Mouse (Mus musculus): ENCODE results near the gene Gm47841. TPM values are rescaled to one million over a fixed set of nuclear protein-coding genes. Genes with fewer than 3 reads are reported as not detected.

Gene Gm47841
- polyA plus RNA-seq, 1 experiment from 2014 or later = not detected

- peaks cover 20% of the 10 kb centered on the region for H3K4me1 ChIP-seq (replicated peaks)
- peak overlapping the region; percentile 56 for H3K9ac ChIP-seq (replicated peaks)
- whole genome bisulfite sequencing = 12% methylated on average over 108 of the region's 120 CpGs
- peak overlapping the region; percentile 43 for H3K4me3 ChIP-seq (replicated peaks)
- H3K36me3 ChIP-seq = no peaks in the 10 kb centered on the region
- ATAC-seq = no peak
- H3K27me3 ChIP-seq = peaks cover 95% of the 10 kb centered on the region
- peak overlapping the region; percentile 62 for H3K4me2 ChIP-seq (replicated peaks)
- no peaks in the 10 kb centered on the region for H3K9me3 ChIP-seq
- H3K27ac ChIP-seq = no peak overlapping the region
Measured at GRCm38 (mm10) chr15:101052560-101053501, 5.6 kb upstream of the Gm47841 start.

GRCm38 (mm10) chr15:101051869-101052268, 4.7 kb upstream of the Gm47841 start:
- Histone ChIP-seq H3K27ac (no peak overlapping the region), H3K4me1 (replicated peaks) (peaks cover 26% of the 10 kb centered on the region), H3K27me3 (peaks cover 99% of the 10 kb centered on the region), H3K36me3 (no peaks in the 10 kb centered on the region), H3K4me2 (replicated peaks) (no peak overlapping the region), H3K4me3 (replicated peaks) (no peak overlapping the region), H3K9ac (replicated peaks) (no peak overlapping the region), H3K9me3 (no peaks in the 10 kb centered on the region)
- WGBS = 42% methylated on average over 10 of the region's 10 CpGs
- ATAC-seq = no peak

DNA sequence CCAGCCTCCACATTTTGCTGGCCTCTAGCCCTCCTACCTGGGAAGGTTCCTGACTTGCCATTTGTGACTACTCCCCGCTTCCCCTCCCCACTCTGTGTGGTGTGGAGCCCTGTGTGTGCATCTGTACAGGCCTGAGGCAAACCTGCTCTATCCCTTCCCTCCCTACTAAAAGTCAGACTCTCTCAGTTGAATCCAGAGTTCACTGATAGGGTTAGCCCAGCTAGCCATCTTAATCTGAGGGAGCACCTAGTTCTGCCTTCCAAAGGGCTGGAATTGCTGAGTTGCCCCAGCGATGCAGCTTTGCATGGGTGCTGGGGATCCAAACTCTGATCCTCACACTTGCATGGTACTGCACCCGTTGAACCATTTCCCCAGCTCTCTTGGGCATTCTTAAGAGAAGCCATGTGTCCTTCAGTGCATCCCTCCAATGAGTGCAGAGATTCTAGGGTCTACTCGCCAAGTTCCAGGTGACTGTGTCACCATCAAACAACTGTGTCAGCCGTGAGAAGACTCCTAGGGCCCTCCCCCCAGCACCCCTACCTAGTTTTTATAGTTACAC, 1.2 kb upstream of the Gm47841 start:
- peaks cover 31% of the 10 kb centered on the region for H3K4me1 ChIP-seq (replicated peaks)
- H3K4me2 ChIP-seq (replicated peaks) = no peak overlapping the region
- H3K36me3 ChIP-seq = no peaks in the 10 kb centered on the region
- no peaks in the 10 kb centered on the region for H3K9me3 ChIP-seq
- WGBS = 52% methylated on average over 5 of the region's 5 CpGs
- H3K27me3 ChIP-seq = peaks cover 96% of the 10 kb centered on the region
- no peak overlapping the region for H3K9ac ChIP-seq (replicated peaks)
- H3K4me3 ChIP-seq (replicated peaks) = no peak overlapping the region
- H3K27ac ChIP-seq = no peak overlapping the region
- no peak for ATAC-seq

DNA sequence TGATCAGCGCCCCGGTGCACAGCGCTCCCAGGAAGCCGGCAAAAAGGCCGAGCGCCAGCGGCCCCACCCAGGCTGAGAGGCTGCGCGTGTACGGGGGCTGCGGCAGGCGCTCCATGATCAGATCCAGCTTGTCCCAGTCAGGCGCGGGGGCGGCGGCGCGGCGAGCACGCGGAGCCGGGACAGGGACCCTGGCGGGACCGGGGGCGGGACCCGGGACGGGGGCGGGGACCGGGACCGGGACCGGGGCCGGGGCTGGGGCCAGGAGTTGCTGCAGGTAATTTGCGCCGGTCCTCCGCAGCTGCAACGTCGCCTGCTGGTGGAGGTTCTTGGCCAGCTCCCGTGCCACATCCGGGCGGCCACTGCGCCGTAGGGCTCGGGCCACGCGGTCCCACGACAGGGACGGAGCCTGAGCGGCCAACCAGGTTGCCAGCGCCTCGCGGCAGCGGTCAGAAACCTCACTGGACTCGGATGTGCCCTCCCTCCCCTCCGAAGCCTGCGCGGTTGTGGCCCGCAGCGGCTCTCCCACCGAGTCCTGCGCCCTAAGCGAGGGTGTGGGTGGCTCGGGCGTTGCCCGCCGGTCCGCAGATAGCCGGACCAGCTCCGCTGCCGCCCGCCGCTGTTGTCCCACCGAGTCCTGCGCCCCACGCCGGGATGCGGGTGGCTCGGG, 537 bp downstream of the Gm47841 start:
- Histone ChIP-seq H3K4me2 (replicated peaks) (peak overlapping the region; percentile 95), H3K9me3 (no peaks in the 10 kb centered on the region), H3K4me3 (replicated peaks) (peak overlapping the region; percentile 53), H3K9ac (replicated peaks) (peak overlapping the region; percentile 71), H3K36me3 (peaks cover 5% of the 10 kb centered on the region; the same call in 1 of the 2 replicates), H3K27ac (no peak overlapping the region), H3K4me1 (replicated peaks) (peaks cover 21% of the 10 kb centered on the region), H3K27me3 (peaks cover 92% of the 10 kb centered on the region)
- WGBS = under 1% methylated on average over 76 of the region's 77 CpGs
- peak; percentile 54 for ATAC-seq

DNA sequence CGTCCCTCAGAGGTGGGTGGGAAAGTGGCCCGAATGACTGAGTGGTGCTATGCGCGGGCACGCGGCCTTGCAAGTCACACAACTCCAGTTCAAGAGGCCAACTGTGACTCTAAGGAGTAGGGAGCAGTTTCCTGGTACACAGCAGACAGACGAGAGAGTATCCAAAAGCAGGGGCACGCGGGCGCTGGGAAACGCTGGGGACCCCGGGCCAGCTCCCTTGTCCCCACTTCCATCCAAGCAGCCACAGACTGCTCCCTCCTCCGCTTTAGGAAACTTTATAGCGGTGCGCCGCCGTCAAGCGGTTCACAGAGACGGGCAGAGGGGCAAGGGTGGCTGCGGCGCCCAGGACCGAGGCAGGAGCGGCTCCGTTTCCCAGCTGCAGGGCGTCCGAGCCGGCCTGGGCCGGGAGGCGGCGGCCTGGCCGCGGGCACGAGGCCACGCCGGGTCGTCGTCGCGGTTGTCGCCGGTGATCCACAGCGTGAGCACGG, 1.1 kb downstream of the Gm47841 start:
- H3K4me3 ChIP-seq (replicated peaks) = peak overlapping the region; percentile 53
- H3K9me3 ChIP-seq = no peaks in the 10 kb centered on the region
- peaks cover 8% of the 10 kb centered on the region for H3K36me3 ChIP-seq
- 2% methylated on average over 43 of the region's 43 CpGs for WGBS
- H3K4me1 ChIP-seq (replicated peaks) = peaks cover 21% of the 10 kb centered on the region
- peak overlapping the region; percentile 71 for H3K9ac ChIP-seq (replicated peaks)
- peaks cover 90% of the 10 kb centered on the region for H3K27me3 ChIP-seq
- peak; percentile 34 for ATAC-seq
- H3K4me2 ChIP-seq (replicated peaks) = peak overlapping the region; percentile 95
- H3K27ac ChIP-seq = no peak overlapping the region

GRCm38 (mm10) chr15:101044531-101044930, 2.7 kb downstream of the Gm47841 start:
- H3K9ac ChIP-seq (replicated peaks) = no peak overlapping the region
- no peak overlapping the region for H3K4me2 ChIP-seq (replicated peaks)
- 44% methylated on average over 6 of the region's 6 CpGs for WGBS
- no peak for ATAC-seq
- peaks cover 21% of the 10 kb centered on the region for H3K4me1 ChIP-seq (replicated peaks)
- H3K36me3 ChIP-seq = peaks cover 23% of the 10 kb centered on the region
- H3K27me3 ChIP-seq = peaks cover 91% of the 10 kb centered on the region
- no peaks in the 10 kb centered on the region for H3K9me3 ChIP-seq
- H3K4me3 ChIP-seq (replicated peaks) = no peak overlapping the region
- no peak overlapping the region for H3K27ac ChIP-seq

- Histone ChIP-seq H3K36me3 (peaks cover 28% of the 10 kb centered on the region), H3K9me3 (no peaks in the 10 kb centered on the region), H3K4me2 (replicated peaks) (no peak overlapping the region), H3K27me3 (peaks cover 84% of the 10 kb centered on the region), H3K4me3 (replicated peaks) (no peak overlapping the region), H3K27ac (no peak overlapping the region), H3K4me1 (replicated peaks) (peaks cover 21% of the 10 kb centered on the region), H3K9ac (replicated peaks) (no peak overlapping the region)
- WGBS = 28% methylated on average over 6 of the region's 6 CpGs
- no peak; the same call in 1 of the 2 replicates for ATAC-seq
Measured at GRCm38 (mm10) chr15:101042613-101043012, 4.6 kb downstream of the Gm47841 start.

GRCm38 (mm10) chr15:101041966-101042365, 5.2 kb downstream of the Gm47841 start:
- Histone ChIP-seq H3K9me3 (no peaks in the 10 kb centered on the region), H3K9ac (replicated peaks) (no peak overlapping the region), H3K4me1 (replicated peaks) (peaks cover 15% of the 10 kb centered on the region), H3K27me3 (peaks cover 78% of the 10 kb centered on the region), H3K4me3 (replicated peaks) (no peak overlapping the region), H3K36me3 (peaks cover 33% of the 10 kb centered on the region), H3K4me2 (replicated peaks) (no peak overlapping the region), H3K27ac (no peak overlapping the region)
- ATAC-seq = no peak
- 66% methylated on average over 6 of the region's 6 CpGs for WGBS

DNA sequence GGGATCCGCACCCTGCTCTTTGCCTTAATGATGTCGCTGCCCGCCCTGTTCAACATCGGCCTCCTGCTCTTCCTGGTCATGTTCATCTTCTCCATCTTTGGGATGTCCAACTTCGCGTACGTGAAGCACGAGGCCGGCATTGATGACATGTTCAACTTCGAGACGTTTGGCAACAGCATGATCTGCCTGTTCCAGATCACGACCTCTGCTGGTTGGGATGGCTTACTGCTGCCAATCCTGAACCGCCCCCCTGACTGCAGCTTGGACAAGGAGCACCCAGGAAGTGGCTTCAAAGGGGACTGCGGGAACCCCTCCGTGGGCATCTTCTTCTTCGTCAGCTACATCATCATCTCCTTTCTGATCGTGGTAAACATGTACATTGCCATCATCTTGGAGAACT, 7.5 kb downstream of the Gm47841 start:
- no peak for ATAC-seq
- Histone ChIP-seq H3K4me1 (replicated peaks) (peaks cover 3% of the 10 kb centered on the region; the same call in 1 of the 2 replicates), H3K9ac (replicated peaks) (no peak overlapping the region), H3K4me3 (replicated peaks) (no peak overlapping the region), H3K4me2 (replicated peaks) (no peak overlapping the region), H3K36me3 (peaks cover 55% of the 10 kb centered on the region), H3K9me3 (no peaks in the 10 kb centered on the region), H3K27me3 (peaks cover 56% of the 10 kb centered on the region), H3K27ac (no peak overlapping the region)
- 61% methylated on average over 17 of the region's 17 CpGs for WGBS

DNA sequence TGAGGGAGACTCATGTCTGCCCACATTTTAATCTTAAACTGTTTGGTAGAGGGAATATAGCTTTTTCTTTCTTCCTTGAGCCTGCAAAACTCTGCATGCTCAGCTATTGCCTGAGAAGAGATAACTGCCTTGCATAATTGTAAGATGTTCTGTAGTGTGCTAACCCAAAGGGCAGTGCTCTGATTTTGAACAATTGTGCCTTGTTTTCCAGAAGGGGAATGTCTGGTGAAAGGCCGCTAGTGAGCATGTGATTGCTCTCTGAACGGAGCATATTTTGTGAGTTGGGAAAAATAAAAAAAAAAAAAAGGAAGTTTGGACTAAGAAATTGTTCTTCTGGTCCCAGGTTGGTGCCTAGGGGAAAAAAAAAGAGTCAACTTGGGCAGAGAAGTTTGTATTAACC, 18.2 kb downstream of the Gm47841 start:
- Histone ChIP-seq H3K9me3 (no peaks in the 10 kb centered on the region), H3K4me1 (replicated peaks) (no peaks in the 10 kb centered on the region; the same call in 1 of the 2 replicates), H3K4me3 (replicated peaks) (no peak overlapping the region), H3K4me2 (replicated peaks) (no peak overlapping the region), H3K36me3 (peaks cover 32% of the 10 kb centered on the region), H3K27ac (no peak overlapping the region), H3K27me3 (no peaks in the 10 kb centered on the region; the same call in 1 of the 2 replicates), H3K9ac (replicated peaks) (no peak overlapping the region)
- WGBS = 77% methylated on average over 2 of the region's 2 CpGs
- no peak for ATAC-seq

- Histone ChIP-seq H3K27ac (no peak overlapping the region), H3K9ac (replicated peaks) (no peak overlapping the region), H3K36me3 (peaks cover 63% of the 10 kb centered on the region), H3K4me3 (replicated peaks) (no peak overlapping the region), H3K9me3 (no peaks in the 10 kb centered on the region), H3K4me2 (replicated peaks) (no peak overlapping the region), H3K4me1 (replicated peaks) (peaks cover 9% of the 10 kb centered on the region), H3K27me3 (0 out of 2 replicates have a peak, but pooled peaks cover 4% of the 10 kb centered on the region)
- no peak for ATAC-seq
- WGBS = 90% methylated on average over 6 of the region's 6 CpGs
Measured at GRCm38 (mm10) chr15:101011352-101011751, 35.8 kb downstream of the Gm47841 start.
